In genomic region chr5:141043654-141044447, GRCm38 (mm10) we compare ENCODE assay signal across 8 mouse cellular contexts. TPM values are rescaled to one million over a fixed set of nuclear protein-coding genes. Genes with fewer than 3 reads are reported as not detected.
DNase-seq lines count a peak whose midpoint lies in the region; ATAC-seq and TF ChIP-seq lines count a peak whose summit lies in the region.

No protein-coding gene starts in this region.

- 21% methylated on average over 19 of the region's 19 CpGs for WGBS in liver, embryonic 12.5 days (ENCODE audit: insufficient replicate concordance)
- WGBS in cerebellum, adult 2 months, result 68% methylated on average over 19 of the region's 19 CpGs

- H3K4me3 ChIP-seq in brown adipose tissue, adult 24 weeks (ENCODE audit: insufficient read depth, low read depth, low read length), result no peak overlapping the region
- no peak overlapping the region for H3K4me3 ChIP-seq in liver, embryonic 12.5 days
- H3K4me3 ChIP-seq in cerebellum, adult 2 months (replicated peaks; ENCODE audit: insufficient read depth, low read depth, low read length), result no peak overlapping the region

- peak overlapping the region; percentile 3; the same call in 1 of the 2 replicates for H3K4me2 ChIP-seq in liver, embryonic 12.5 days

- H3K36me3 ChIP-seq in liver, embryonic 12.5 days, result no peaks in the 10 kb centered on the region

- no peaks in the 10 kb centered on the region for H3K27me3 ChIP-seq in liver, embryonic 12.5 days (replicated peaks)
- no peaks in the 10 kb centered on the region for H3K27me3 ChIP-seq in cerebellum, adult 2 months (ENCODE audit: control insufficient read depth, insufficient read depth, low read length)

- no peaks in the 10 kb centered on the region for H3K9me3 ChIP-seq in liver, embryonic 12.5 days (replicated peaks)

- no peak for ATAC-seq in liver, embryonic 12.5 days

- H3K9ac ChIP-seq in liver, embryonic 12.5 days, result no peak overlapping the region

- no peak for TF ChIP-seq POLR2A in cerebellum, adult 2 months (IDR thresholded peaks at IDR 0.05; ENCODE audit: borderline replicate concordance, insufficient read depth, low read length)

- no peak for TF ChIP-seq CTCF in cerebellum, adult 2 months (IDR thresholded peaks at IDR 0.05; ENCODE audit: borderline replicate concordance, insufficient read depth, low read depth, low read length)

- H3K27ac ChIP-seq in brown adipose tissue, adult 24 weeks (replicated peaks; ENCODE audit: low read depth, low read length), result 0 out of 2 replicates have a peak overlapping the region, but pooled peaks have one; percentile 8
- no peak overlapping the region for H3K27ac ChIP-seq in liver, embryonic 12.5 days
- no peak overlapping the region for H3K27ac ChIP-seq in cerebellum, adult 2 months (ENCODE audit: insufficient read depth, low read length)

- peak; percentile 9 for DNase-seq in kidney, postnatal 10 days
- DNase-seq in kidney, adult 9 months, result no peak
- peak; percentile 11 for DNase-seq in right cerebral cortex, postnatal 4 days
- DNase-seq in cerebellum, adult 2 months, result no peak
- no peak for DNase-seq in adrenal gland, adult 18-20 months (ENCODE audit: low spot score in 2 of 2)
- DNase-seq in neural tube, embryonic 10.5 days (ENCODE audit: extremely low spot score, low spot score), result no peak

- H3K4me1 ChIP-seq in brown adipose tissue, adult 24 weeks (ENCODE audit: control insufficient read depth, insufficient read depth, insufficient read length, low read length), result no peaks in the 10 kb centered on the region
- no peaks in the 10 kb centered on the region for H3K4me1 ChIP-seq in liver, embryonic 12.5 days
- 0 out of 2 replicates have a peak, but pooled peaks cover 3% of the 10 kb centered on the region for H3K4me1 ChIP-seq in cerebellum, adult 2 months (ENCODE audit: control insufficient read depth, insufficient read depth, low read length)

RNA-seq across cellular contexts. Expression of gene Card11, which starts 43.5 kb away (rescaled TPM):
- polyA plus RNA-seq in brown adipose tissue, adult 24 weeks (2012; ENCODE audit: insufficient read depth, insufficient read length, missing spikeins), result not detected in 2 replicates
- polyA plus RNA-seq in liver, embryonic 12.5 days (2016; fragmentation: Nextera tagmentation; extraction: Ambion mirVana), result 0.10 and 0.33 TPM in 2 replicates
- polyA plus RNA-seq in cerebellum, adult 2 months (2012; rRNA removed), result 0.25 and 0.44 TPM in 2 replicates
- total RNA-seq in adrenal gland, adult 18-20 months (2021), result 1 to 10 TPM in 1 of 2 experiments, under 1 TPM in 1; 0.66 to 1.2 TPM

Comparison
In these comparisons a context has a peak if more than half of its experiments do, and no peak if none do; other contexts are left out.
1. DNase-seq: peak in kidney, postnatal 10 days (single experiment) and right cerebral cortex, postnatal 4 days (single experiment); none in kidney, adult 9 months (single experiment), cerebellum, adult 2 months (0 of 2), adrenal gland, adult 18-20 months (0 of 2) and neural tube, embryonic 10.5 days (single experiment).